8 mouse cellular contexts compared by ENCODE assay signal in genomic region chr2:9882371-9882925, GRCm38 (mm10). TPM values are rescaled to one million over a fixed set of nuclear protein-coding genes. Genes with fewer than 3 reads are reported as not detected.
DNase-seq lines count a peak whose midpoint lies in the region; ATAC-seq and TF ChIP-seq lines count a peak whose summit lies in the region.

No protein-coding gene starts in this region.

- H3K27ac ChIP-seq in lung, embryonic 14.5 days (ENCODE audit: low read depth) = no peak overlapping the region
- no peak overlapping the region for H3K27ac ChIP-seq in liver, embryonic 15.5 days (replicated peaks)
- H3K27ac ChIP-seq in stomach, embryonic 16.5 days (ENCODE audit: low read length) = no peak overlapping the region

- no peak for ATAC-seq in lung, embryonic 14.5 days (ENCODE audit: insufficient read depth)
- ATAC-seq in liver, embryonic 15.5 days (ENCODE audit: insufficient read depth) = no peak
- no peak for ATAC-seq in stomach, embryonic 16.5 days (ENCODE audit: insufficient read depth, low FRiP score)

- TF ChIP-seq CTCF in lung, embryonic 14.5 days (IDR thresholded peaks at IDR 0.05; ENCODE audit: low read depth) = no peak

- peak overlapping the region; percentile 59 for H3K4me2 ChIP-seq in lung, embryonic 14.5 days
- peak overlapping the region; percentile 55 for H3K4me2 ChIP-seq in liver, embryonic 15.5 days
- H3K4me2 ChIP-seq in stomach, embryonic 16.5 days (ENCODE audit: low read depth, low read length) = peak overlapping the region; percentile 49

- H3K4me3 ChIP-seq in lung, embryonic 14.5 days (ENCODE audit: low read depth, low read length) = peak overlapping the region; percentile 32
- H3K4me3 ChIP-seq in liver, embryonic 15.5 days (replicated peaks) = peak overlapping the region; percentile 31
- peak overlapping the region; percentile 31 for H3K4me3 ChIP-seq in stomach, embryonic 16.5 days (replicated peaks; ENCODE audit: low read length)

- H3K9ac ChIP-seq in lung, embryonic 14.5 days = peak overlapping the region; percentile 6; the same call in 1 of the 2 replicates
- no peak overlapping the region for H3K9ac ChIP-seq in liver, embryonic 15.5 days
- H3K9ac ChIP-seq in stomach, embryonic 16.5 days (ENCODE audit: low read length) = no peak overlapping the region

- intact Hi-C loops in heart, postnatal 14 days (cut with DNase I) = loop anchor here (5.0 to 10.0 kb wide), 2 partner anchors 1130 to 1208 kb away; no protein-coding TSS in a partner anchor

- peaks cover 82% of the 10 kb centered on the region for H3K27me3 ChIP-seq in lung, embryonic 14.5 days (ENCODE audit: insufficient read depth, low read length)
- H3K27me3 ChIP-seq in liver, embryonic 15.5 days = peaks cover 100% of the 10 kb centered on the region
- H3K27me3 ChIP-seq in stomach, embryonic 16.5 days (ENCODE audit: control insufficient read depth, insufficient read depth, low read length) = peaks cover 72% of the 10 kb centered on the region

- WGBS in lung, embryonic 14.5 days = under 1% methylated on average over 39 of the region's 39 CpGs
- under 1% methylated on average over 39 of the region's 39 CpGs for WGBS in liver, embryonic 15.5 days (ENCODE audit: insufficient replicate concordance)
- under 1% methylated on average over 39 of the region's 39 CpGs for WGBS in stomach, embryonic 16.5 days

- DNase-seq in lung, embryonic 14.5 days = peak; percentile 73
- DNase-seq in lung, adult 18-20 months = no peak
- peak; percentile 61 for DNase-seq in embryo, embryonic 10.5 days (ENCODE audit: low spot score)
- DNase-seq in heart, postnatal 14 days = peak; percentile 47 to 53
- DNase-seq in ovary, adult 18-20 months (ENCODE audit: low spot score) = no peak
- DNase-seq in left cerebral cortex, adult 18-20 months (ENCODE audit: low spot score in 2 of 2) = no peak

- no peaks in the 10 kb centered on the region for H3K36me3 ChIP-seq in lung, embryonic 14.5 days (ENCODE audit: insufficient read depth)
- H3K36me3 ChIP-seq in liver, embryonic 15.5 days (replicated peaks) = no peaks in the 10 kb centered on the region
- H3K36me3 ChIP-seq in stomach, embryonic 16.5 days (ENCODE audit: control insufficient read depth, insufficient read depth, low read length) = no peaks in the 10 kb centered on the region

- H3K4me1 ChIP-seq in lung, embryonic 14.5 days (ENCODE audit: insufficient read depth) = peaks cover 7% of the 10 kb centered on the region; the same call in 1 of the 2 replicates
- H3K4me1 ChIP-seq in liver, embryonic 15.5 days (replicated peaks) = peaks cover 26% of the 10 kb centered on the region
- H3K4me1 ChIP-seq in stomach, embryonic 16.5 days (ENCODE audit: control insufficient read depth, insufficient read depth, low read length) = peaks cover 12% of the 10 kb centered on the region

- H3K9me3 ChIP-seq in lung, embryonic 14.5 days (ENCODE audit: low read depth, low read length) = no peaks in the 10 kb centered on the region
- H3K9me3 ChIP-seq in liver, embryonic 15.5 days (replicated peaks) = no peaks in the 10 kb centered on the region
- H3K9me3 ChIP-seq in stomach, embryonic 16.5 days (replicated peaks; ENCODE audit: control insufficient read depth, low read length) = no peaks in the 10 kb centered on the region

RNA-seq across cellular contexts. Expression of gene 4930412O13Rik, which starts 1.4 kb away (rescaled TPM):
- polyA plus RNA-seq in lung, embryonic 14.5 days (2014; fragmentation: Nextera tagmentation; extraction: Ambion mirVana) = not detected in 2 replicates
- total RNA-seq in heart, postnatal 14 days (2021) = not detected
- 0.14 TPM in 1 of 2 replicates, not detected in the other for polyA plus RNA-seq in liver, embryonic 15.5 days (2015; fragmentation: Nextera tagmentation; extraction: Ambion mirVana)
- polyA plus RNA-seq in stomach, embryonic 16.5 days (2015; fragmentation: Nextera tagmentation; extraction: Ambion mirVana) = not detected in 2 replicates
- not detected for total RNA-seq in left cerebral cortex, adult 18-20 months (2021)

RNA-seq across cellular contexts. Expression of gene 9230102O04Rik, which starts 6.9 kb away (rescaled TPM):
- not detected in 2 replicates for polyA plus RNA-seq in lung, embryonic 14.5 days (2014; fragmentation: Nextera tagmentation; extraction: Ambion mirVana)
- total RNA-seq in heart, postnatal 14 days (2021) = not detected
- polyA plus RNA-seq in liver, embryonic 15.5 days (2015; fragmentation: Nextera tagmentation; extraction: Ambion mirVana) = not detected in 2 replicates
- not detected in 2 replicates for polyA plus RNA-seq in stomach, embryonic 16.5 days (2015; fragmentation: Nextera tagmentation; extraction: Ambion mirVana)
- not detected for total RNA-seq in left cerebral cortex, adult 18-20 months (2021)

RNA-seq across cellular contexts. Expression of gene Gata3, which starts 7.4 kb away (rescaled TPM):
- 2.9 and 3.4 TPM in 2 replicates for polyA plus RNA-seq in lung, embryonic 14.5 days (2014; fragmentation: Nextera tagmentation; extraction: Ambion mirVana)
- total RNA-seq in heart, postnatal 14 days (2021) = 1 to 10 TPM in 1 of 2 experiments, under 1 TPM in 1; 0.84 to 3.1 TPM
- 1.1 TPM in 2 replicates for polyA plus RNA-seq in liver, embryonic 15.5 days (2015; fragmentation: Nextera tagmentation; extraction: Ambion mirVana)
- polyA plus RNA-seq in stomach, embryonic 16.5 days (2015; fragmentation: Nextera tagmentation; extraction: Ambion mirVana) = 3.2 and 3.6 TPM in 2 replicates
- total RNA-seq in left cerebral cortex, adult 18-20 months (2021) = not detected

Comparison
In these comparisons a context has a peak if more than half of its experiments do, and no peak if none do; other contexts are left out.
1. DNase-seq: peak in lung, embryonic 14.5 days (single experiment), embryo, embryonic 10.5 days (single experiment) and heart, postnatal 14 days (2 of 2); none in lung, adult 18-20 months (0 of 2), ovary, adult 18-20 months (single experiment) and left cerebral cortex, adult 18-20 months (0 of 2).
2. Peak in every context shown above with its lines, with median percentiles within 50 percentile points of each other: H3K4me2 ChIP-seq and H3K4me3 ChIP-seq.